Mouse (Mus musculus) spleen, adult 2 months (tissue): ENCODE data around the gene Fuca1.

Source experiments
- CTCF ChIP-seq: fragments of 200-500 bp; IDR thresholded peaks from 2 replicates; pipeline ENCODE4 v1.5.1; 2011; ENCODE audit warnings: mild to moderate bottlenecking, inconsistent platforms; ENCODE audit not compliant: insufficient read depth, insufficient read length, insufficient replicate concordance; ENCODE audit errors: extremely low read depth
- POLR2A ChIP-seq: fragments of 200-500 bp; IDR thresholded peaks from 2 replicates; pipeline ENCODE4 v1.6.1; 2011; ENCODE audit warnings: low read depth, low read length, inconsistent platforms

DNA sequence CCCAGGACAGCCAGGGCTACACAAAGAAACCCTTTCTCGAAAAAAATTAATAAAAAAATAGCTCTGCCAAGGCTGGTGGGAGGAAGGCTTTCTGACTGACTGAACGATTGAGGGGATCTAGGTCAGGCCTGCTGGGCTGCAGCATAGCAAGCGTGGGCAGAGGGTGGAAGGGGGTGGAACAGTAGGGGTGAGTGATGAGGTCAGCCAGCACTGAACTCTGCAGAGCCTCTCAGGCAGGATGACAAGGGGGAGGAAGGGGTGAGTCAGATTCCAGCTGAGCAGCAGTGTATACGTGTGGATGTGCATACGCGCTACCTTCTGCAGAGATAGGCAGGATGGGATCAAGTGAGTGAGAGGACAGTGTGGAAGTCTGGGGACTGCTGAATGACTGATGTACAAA is 29.4 kb downstream of the Fuca1 start:
- TF ChIP-seq POLR2A (no peak), CTCF (no peak)
